Mouse (Mus musculus) myocyte (in vitro differentiated cells): Measurements from ENCODE around the gene Ky.

Experiments
- MAX ChIP-seq: IDR thresholded peaks from one replicate; pipeline ENCODE4 v1.6.1; 2011; ENCODE audit warnings: low read depth, mild to moderate bottlenecking, control low read depth
- MYOD1 ChIP-seq, 3 experiments: IDR thresholded peaks; one replicate each; pipeline ENCODE4 v1.6.1; 2011; ENCODE audit warnings: control low read depth in 2 of 3, low read depth in 2 of 3, mild to moderate bottlenecking in 2 of 3, moderate library complexity in 1 of 3; ENCODE audit not compliant: insufficient read length in 2 of 3, control insufficient read depth in 1 of 3
- POLR2A ChIP-seq: IDR thresholded peaks from one replicate; pipeline ENCODE4 v1.6.1; 2011; ENCODE audit warnings: low read depth, mild to moderate bottlenecking, control low read depth, moderate library complexity; ENCODE audit not compliant: insufficient read length
- POLR2AphosphoS2 ChIP-seq: IDR thresholded peaks from one replicate; pipeline ENCODE4 v1.6.1; 2011; ENCODE audit warnings: low read depth, control low read depth; ENCODE audit not compliant: insufficient read length
- TCF12 ChIP-seq: IDR thresholded peaks from one replicate; pipeline ENCODE4 v1.6.1; 2011; ENCODE audit warnings: mild to moderate bottlenecking, control low read depth; ENCODE audit not compliant: poor library complexity, insufficient read depth, severe bottlenecking

DNA sequence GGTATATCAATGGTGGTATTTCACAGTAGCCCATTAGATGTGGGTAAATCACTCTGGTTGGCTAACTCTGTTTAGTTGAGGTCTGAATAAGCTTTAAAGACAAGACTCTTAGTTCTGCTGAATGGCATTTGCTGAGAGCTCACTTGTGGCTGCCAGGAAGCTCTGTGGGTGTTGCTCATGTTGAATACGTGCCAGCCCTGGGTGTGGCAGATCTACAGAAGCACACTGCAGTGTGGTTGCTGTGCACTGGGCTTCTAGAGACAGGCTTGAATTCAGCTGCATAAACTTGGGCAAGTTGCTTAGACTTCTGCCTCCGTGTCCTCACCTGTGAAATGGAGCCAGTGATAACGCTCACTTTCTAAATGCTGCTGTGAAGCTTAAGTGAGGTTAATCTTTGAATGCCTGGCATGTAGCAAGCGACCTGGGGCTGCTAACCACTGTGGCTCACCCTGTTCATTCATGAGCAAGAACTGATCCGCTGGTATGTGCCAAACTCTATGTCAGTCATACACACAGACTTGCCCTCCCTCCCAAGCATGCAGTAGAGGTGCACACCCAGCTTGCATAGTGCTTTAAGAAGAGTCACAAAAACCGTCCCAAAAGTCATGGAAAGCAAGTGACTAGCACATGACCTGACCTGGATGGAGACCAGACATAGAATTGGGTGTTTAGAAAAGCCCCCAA is 27.6 kb upstream of the Ky start:
- TF ChIP-seq POLR2AphosphoS2 (no peak), POLR2A (no peak), TCF12 (no peak), MYOD1 (IDR thresholded peaks at IDR 0.05; ENCODE audit: control insufficient read depth in 1 of 3, insufficient read length in 2 of 3, low read depth in 2 of 3) (no peak), MAX (no peak)
